Mouse (Mus musculus) CH12.LX (cell line): ENCODE results near the gene Son.

Source experiments
- CTCF ChIP-seq, 2 experiments: IDR thresholded peaks in 1 of 2; conservative IDR thresholded peaks in 1 of 2; 2 replicates each; pipeline ENCODE4 v1.5.1; 2011 to 2012; ENCODE audit warnings: low read depth in 2 of 2, low read length in 2 of 2, improper control_type of control experiment in 1 of 2, inconsistent platforms in 1 of 2, mild to moderate bottlenecking in 1 of 2, moderate library complexity in 1 of 2
- EP300 ChIP-seq: IDR thresholded peaks from 2 replicates; pipeline ENCODE4 v1.6.1; 2011; ENCODE audit warnings: low read length, improper control_type of control experiment
- GABPA ChIP-seq: IDR thresholded peaks from 2 replicates; pipeline ENCODE4 v1.6.1; 2012; ENCODE audit warnings: low read depth, low read length, improper control_type of control experiment, inconsistent platforms; ENCODE audit not compliant: insufficient replicate concordance
- NELFE ChIP-seq: IDR thresholded peaks from 2 replicates; pipeline ENCODE4 v1.6.1; 2011; ENCODE audit warnings: low read depth, low read length, improper control_type of control experiment
- NRF1 ChIP-seq: IDR thresholded peaks from 2 replicates; pipeline ENCODE4 v1.6.1; 2014; ENCODE audit warnings: low read depth, mild to moderate bottlenecking, inconsistent platforms, low read length, improper control_type of control experiment, moderate library complexity
- POLR2A ChIP-seq: IDR thresholded peaks from 2 replicates; pipeline ENCODE4 v1.6.1; 2011; ENCODE audit warnings: low read depth, mild to moderate bottlenecking, improper control_type of control experiment, low read length
- SIN3A ChIP-seq: IDR thresholded peaks from 2 replicates; pipeline ENCODE4 v1.6.1; 2012; ENCODE audit warnings: low read length, improper control_type of control experiment, inconsistent platforms
- SMC3 ChIP-seq: IDR thresholded peaks from 2 replicates; pipeline ENCODE4 v1.6.1; 2011; ENCODE audit warnings: low read depth, low read length, improper control_type of control experiment
- USF1 ChIP-seq: IDR thresholded peaks from 2 replicates; pipeline ENCODE4 v1.6.1; 2014; ENCODE audit warnings: low read depth, mild to moderate bottlenecking, inconsistent platforms, low read length, improper control_type of control experiment
- ZKSCAN1 ChIP-seq: IDR thresholded peaks from 2 replicates; pipeline ENCODE4 v1.6.1; 2012; ENCODE audit warnings: low read depth, inconsistent platforms, low read length, improper control_type of control experiment, borderline replicate concordance
- ZMIZ1 ChIP-seq: IDR thresholded peaks from 2 replicates; pipeline ENCODE4 v1.6.1; 2012; ENCODE audit warnings: low read depth, mild to moderate bottlenecking, inconsistent platforms, low read length, improper control_type of control experiment
- ZNF384 ChIP-seq: IDR thresholded peaks from 2 replicates; pipeline ENCODE4 v1.6.1; 2012; ENCODE audit warnings: low read depth, low read length, improper control_type of control experiment, inconsistent platforms

GRCm38 (mm10) chr16:91649246-91649645 is 1.9 kb downstream of the Son start:
- TF ChIP-seq SMC3 (no peak), CTCF (conservative IDR thresholded peaks at IDR 0.05 in 1 of 2, IDR thresholded peaks at IDR 0.05 in 1 of 2; ENCODE audit: low read depth in 2 of 2, low read length in 2 of 2) (no peak), EP300 (no peak), POLR2A (no peak), NRF1 (no peak), GABPA (no peak), SIN3A (no peak), ZMIZ1 (no peak), NELFE (no peak), ZNF384 (no peak), USF1 (no peak), ZKSCAN1 (no peak)
